Mouse (Mus musculus) lung, adult 18-20 months (tissue): ENCODE measurements at regions not wholly inside any gene's neighbourhood (a gene's known extent, or its start where the extent isn't known, plus 50 kb on each side); places are given as distances from the start of the nearest gene placed in this dataset.
A peak's percentile ranks its signal among the peaks of the same experiment; 100 is the strongest.

Experiments used
- DNase-seq, 2 experiments: peaks; one replicate each; pipeline ENCODE4 v3.0.0; 2022; ENCODE audit warnings: mixed read lengths in 2 of 2

- DNase-seq: no peak
Observed at GRCm38 (mm10) chr7:111420698-111421097, 337.9 kb upstream of the Eif4g2 start.

DNA sequence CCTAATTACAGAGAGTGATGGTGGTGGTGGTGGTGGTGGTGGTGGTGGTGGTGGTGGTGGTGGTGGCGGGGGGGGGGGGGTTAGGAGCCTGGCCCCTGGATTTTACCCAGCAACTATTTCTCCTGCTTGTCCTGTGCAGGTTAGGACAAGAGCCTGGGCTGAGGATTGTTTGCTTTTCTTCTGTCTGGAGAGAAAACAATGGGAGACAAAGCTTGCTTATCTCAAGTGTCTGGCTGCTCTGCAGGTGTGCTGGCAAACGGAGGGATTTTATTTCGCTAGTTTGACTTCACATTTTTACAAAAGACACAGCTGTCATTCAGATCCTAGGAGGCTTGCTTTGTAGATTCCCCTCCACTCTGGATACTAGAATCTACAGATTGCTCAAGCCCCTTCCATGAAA is 334.9 kb upstream of the Eif4g2 start:
- DNase-seq: no peak

GRCm38 (mm10) chr7:111416061-111416460 is 333.2 kb upstream of the Eif4g2 start:
- DNase-seq: no peak

GRCm38 (mm10) chr7:111413745-111414144 is 330.9 kb upstream of the Eif4g2 start:
- DNase-seq: no peak

GRCm38 (mm10) chr7:111412957-111413356 is 330.1 kb upstream of the Eif4g2 start:
- no peak for DNase-seq

GRCm38 (mm10) chr7:111411386-111411960 is 328.6 kb upstream of the Eif4g2 start:
- no peak for DNase-seq

DNA sequence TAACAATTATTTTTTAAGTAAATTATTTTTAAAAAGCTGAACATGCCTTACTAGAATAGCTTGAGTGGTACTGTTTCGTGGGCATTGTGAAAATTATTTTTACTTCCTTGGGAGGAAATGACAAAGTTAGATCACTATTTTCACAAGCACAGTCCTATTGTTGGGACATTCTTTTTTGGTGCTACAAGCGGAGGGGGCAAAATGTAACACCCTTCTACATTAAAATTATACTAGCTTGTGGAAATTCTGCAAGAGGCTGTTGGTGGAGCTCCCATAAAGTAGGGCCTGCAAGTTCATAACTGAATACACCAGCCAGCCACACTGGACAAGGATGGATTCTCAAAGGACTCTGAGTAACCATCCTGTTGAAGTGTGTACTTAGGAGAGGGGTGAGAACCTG is 313.1 kb upstream of the Eif4g2 start:
- no peak for DNase-seq

- DNase-seq: no peak
Observed at GRCm38 (mm10) chr7:111395111-111395510, 312.3 kb upstream of the Eif4g2 start.

GRCm38 (mm10) chr7:111393846-111394245 is 311.0 kb upstream of the Eif4g2 start:
- no peak for DNase-seq

DNA sequence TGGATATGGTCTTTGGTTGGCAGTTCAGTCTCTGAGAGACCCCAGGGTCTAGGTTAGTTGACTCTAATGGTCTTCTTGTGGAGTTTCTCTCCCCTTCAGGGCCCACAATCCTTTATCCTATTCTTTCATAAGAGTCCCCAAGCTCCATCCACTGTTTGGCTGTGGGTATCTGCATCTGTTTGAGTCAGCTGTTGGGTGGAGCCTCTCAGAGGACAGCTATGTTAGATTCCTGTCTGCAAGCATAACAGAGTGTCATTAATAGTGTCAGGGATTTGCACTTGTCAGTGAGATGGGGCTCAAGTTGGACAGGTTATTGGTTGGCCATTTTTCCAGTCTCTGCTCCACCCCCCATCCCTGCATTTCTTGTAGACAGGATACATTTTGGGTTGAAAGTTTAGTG is 306.9 kb upstream of the Eif4g2 start:
- no peak for DNase-seq

DNA sequence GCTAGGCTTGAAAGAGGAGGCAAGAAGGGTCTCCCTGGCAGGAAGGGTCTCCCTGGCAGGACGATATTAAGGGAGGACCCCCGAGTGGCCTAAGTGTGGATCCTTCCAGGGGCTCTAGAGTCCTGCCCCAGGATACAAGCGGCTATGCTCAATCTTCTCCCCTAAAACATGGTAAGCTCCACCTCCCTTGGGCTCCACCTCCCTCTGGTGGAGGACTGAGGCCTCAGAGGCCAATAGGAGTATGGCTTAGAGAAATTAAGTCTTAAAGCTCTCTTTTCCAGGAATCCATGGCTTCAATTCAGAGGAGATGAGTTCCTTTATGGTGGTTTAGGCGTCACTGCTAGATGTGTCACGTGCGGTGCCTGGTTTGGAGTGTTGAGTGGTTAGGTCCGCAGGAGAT is 291.7 kb upstream of the Eif4g2 start:
- DNase-seq: no peak

GRCm38 (mm10) chr7:111373380-111374173 is 290.7 kb upstream of the Eif4g2 start:
- no peak for DNase-seq

GRCm38 (mm10) chr7:111370421-111370887 is 287.6 kb upstream of the Eif4g2 start:
- no peak for DNase-seq

DNA sequence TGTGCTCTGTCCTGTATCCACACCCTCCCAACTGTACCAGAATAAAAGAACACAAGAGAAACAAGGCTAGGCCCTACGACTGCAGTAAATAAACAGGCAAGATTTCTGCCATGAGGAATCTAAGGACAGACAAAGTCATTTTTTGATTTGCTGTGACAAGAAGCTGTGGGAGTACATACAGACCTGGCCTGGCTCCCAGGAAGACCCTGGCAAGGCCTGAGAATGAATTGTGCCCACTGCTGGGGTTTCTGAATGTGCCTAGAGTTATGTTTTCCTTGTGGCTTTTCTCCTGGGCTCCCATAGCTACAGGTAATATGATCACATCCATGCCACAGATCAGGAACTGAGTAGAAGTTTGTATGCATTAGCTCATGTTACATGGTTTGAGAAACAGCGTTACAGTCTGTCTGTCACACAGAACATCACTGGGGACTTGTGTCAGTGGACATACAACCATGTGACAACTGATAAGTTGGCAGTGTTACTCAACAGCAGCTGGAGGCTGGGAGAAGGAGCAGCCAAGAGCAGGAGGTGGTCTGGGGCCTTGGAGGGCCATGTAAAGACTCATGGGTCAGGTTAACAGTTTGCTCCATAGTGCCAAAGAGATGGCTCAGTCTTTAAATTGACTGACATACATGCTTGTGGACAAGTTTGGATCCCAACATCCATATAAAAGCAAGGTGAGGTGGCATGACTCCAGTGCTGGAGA is 285.6 kb upstream of the Eif4g2 start:
- DNase-seq: peak in 1 of 2 experiments; percentile 7

- no peak for DNase-seq
Observed at GRCm38 (mm10) chr7:111366951-111367653, 284.3 kb upstream of the Eif4g2 start.

- no peak for DNase-seq
Observed at GRCm38 (mm10) chr7:111365384-111365783, 282.6 kb upstream of the Eif4g2 start.

DNA sequence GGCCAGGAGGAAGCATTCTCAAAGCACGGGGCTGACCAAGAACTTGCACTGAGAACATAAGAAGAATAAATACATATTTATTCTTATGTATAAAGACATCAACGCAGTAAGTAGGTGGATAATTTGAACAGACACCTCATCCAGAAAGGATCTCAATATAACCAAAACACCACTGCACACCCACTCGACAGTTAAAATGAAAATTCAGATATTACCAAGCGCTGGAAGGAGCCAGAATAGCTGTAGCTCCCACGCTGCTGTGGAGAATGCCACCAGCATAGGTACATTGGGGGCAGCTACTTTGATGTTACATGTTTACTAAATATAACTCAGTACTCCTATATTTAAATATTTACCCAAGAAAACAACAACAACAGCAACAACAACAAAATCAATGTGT is 280.4 kb upstream of the Eif4g2 start:
- no peak for DNase-seq

GRCm38 (mm10) chr7:111362646-111363045 is 279.8 kb upstream of the Eif4g2 start:
- DNase-seq: no peak

- DNase-seq: no peak
Observed at GRCm38 (mm10) chr7:111355088-111355656, 272.3 kb upstream of the Eif4g2 start.

GRCm38 (mm10) chr7:111354066-111354465 is 271.2 kb upstream of the Eif4g2 start:
- DNase-seq: no peak

DNA sequence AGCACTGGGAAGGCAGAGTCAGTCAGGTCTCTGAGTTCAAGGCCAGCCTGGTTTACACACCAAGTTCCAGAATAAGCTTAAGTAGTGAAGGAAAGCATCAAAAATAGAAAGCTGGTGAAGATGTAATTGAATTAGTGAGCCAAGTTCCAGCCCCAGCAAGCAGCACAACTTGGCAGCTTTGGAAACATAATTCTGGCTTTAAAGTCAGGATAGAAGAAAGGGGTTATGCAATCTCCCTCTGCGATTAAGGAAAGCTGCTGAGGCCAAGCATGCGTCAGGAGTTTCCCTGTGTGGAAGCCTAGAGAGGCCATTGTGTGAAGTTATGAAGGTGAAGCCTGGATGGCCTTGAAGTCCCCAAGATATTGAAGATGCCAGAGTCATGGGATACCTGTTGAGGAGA is 269.3 kb upstream of the Eif4g2 start:
- DNase-seq: no peak

DNA sequence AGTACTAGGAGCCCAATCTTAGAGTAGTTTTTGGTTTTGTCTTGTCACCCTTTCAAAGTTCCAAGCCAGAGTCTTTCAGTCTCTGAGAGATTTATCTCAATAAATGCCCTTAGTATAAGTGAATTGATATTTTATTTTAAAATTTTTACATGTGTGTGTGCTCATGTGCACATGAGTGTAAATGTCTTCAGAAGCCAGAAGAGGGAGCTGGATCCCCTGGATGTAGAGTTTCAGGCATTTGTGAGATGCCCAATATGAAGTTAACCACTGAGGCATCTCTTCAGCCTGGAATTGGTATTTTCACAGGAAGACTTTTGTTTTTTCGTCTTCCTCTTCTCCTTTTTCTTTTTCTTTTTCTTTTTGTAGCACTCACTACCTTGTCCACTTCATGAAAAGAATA is 262.3 kb upstream of the Eif4g2 start:
- no peak for DNase-seq

DNA sequence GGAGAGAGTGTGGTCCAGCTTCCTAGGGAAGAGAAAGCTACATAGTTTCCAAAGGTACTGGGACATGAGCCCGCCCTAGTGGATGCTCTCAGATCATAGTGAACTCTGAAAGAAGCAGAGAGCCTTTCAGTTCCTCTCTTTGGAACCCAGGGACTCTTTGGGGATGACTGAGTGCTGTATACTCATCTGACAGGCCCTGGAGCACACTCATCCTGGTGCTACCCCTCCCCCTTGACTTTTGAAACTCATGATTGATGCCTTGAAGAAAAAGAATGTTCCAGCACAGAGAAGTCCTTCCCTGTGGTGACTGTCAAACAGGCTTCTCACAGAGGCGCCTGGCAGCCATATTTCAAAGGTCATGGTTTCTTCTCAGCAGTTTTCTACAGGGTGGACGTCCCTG is 254.2 kb upstream of the Eif4g2 start:
- no peak for DNase-seq
